Mouse (Mus musculus) spleen, postnatal 14 days (tissue): Measurements from ENCODE around the gene Pidd1.
"Not testable (repeated sequence)": the region's sequence is repeated elsewhere in the genome, so short reads cannot be mapped to it uniquely, and the experiment has no call there.

ENCODE experiments used
- DNase-seq, 2 experiments: peaks; one replicate each; pipeline ENCODE4 v3.0.0; 2021 to 2022; ENCODE audit warnings: low spot score in 2 of 2

The Pidd1 gene

DNA sequence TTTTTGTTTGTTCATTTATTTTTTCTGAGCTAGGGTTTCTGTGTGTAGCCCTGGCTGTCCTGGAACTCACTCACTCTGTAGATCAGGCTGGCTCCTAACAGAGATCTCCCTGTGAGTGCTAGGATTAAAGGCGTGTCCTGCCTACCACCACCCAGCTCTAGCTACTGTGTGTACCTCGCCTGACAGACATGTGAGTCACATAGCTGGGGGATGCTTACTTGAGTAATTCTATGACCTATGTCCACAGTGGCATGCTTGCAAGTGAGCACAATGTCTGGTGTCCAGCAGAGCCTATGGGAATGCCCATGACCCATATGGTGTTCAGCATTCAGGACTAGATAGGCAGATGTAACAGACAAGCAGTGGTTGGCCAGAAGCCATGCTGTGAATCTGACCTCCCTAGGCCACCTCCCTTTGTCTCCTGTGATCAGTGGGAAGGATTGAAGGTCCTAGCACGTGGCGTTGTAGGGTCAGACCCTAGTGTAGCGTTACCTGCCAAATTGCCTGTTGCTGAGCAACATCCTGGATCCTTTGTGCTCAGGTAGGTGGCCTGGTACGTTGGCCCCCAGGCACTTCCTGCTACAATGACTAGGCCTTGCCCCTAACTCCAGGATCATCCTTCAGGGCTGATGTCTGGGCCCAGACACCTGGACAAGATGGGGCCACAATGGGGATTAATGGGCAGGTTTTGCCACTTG lies 27.5 kb downstream of the Pidd1 start:
- DNase-seq, result no peak

DNA sequence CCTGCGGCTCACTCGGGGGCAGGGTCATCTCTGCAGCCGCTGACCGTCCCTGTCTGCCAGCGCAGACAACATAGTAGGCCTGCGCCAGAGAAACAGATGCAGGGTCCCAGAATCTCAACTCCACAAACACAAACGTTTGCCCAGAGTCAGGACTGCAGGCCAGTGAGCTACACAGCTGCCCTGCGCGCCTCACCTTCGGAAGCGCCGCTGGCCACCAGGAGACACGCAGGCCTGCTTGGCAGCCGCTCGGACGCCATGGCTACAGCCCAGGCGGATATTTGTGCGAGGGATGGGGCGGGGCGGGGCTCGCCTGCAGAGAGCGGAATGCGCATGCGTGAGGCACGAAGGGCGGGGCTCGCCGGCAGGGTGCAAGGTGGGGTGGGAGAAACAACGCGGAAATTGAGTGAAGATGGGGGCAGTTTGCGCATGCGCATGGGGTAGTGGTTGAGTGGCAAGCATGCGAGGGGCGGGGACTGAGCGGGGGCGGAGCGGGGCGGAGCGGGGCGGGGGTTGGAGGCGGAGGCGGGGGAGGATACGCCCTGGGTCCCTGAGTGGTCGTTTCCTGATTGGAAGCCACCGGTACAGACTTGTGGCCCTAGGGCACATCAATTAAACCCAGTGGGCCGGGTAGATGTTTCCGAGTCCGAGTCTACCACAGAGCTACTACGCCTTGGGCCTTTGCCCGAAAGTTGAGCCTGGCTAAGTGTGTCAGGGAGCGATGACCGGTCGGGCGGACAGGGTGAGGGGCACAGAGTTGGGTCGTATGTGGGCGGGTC lies 29.8 kb downstream of the Pidd1 start, which contains the start of gene Gatd1:
Gene Gatd1 (minus strand): TSS at position 328 of the 776 bp plus-strand sequence.
- peak; percentile 99 to 100 for DNase-seq

DNA sequence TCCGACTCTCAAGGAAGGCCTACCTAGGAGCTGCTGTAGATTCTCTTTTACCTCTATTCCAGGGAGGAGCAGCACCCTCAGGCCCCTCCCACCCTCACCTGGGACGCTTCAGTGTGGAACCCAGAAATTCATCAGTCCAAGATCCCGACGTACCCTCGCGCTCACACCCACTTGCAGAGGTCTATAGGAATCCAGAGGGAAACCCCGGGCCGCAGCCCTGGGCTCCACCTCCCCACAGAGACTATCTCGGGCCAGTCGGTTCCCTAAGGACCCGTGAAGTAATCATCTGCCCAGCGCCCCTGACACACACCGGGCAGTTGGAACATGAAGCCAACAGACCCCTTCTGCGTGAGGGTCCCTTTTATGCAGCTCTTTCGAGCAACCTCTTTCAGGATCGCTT lies 30.5 kb downstream of the Pidd1 start:
- DNase-seq, result no peak

DNA sequence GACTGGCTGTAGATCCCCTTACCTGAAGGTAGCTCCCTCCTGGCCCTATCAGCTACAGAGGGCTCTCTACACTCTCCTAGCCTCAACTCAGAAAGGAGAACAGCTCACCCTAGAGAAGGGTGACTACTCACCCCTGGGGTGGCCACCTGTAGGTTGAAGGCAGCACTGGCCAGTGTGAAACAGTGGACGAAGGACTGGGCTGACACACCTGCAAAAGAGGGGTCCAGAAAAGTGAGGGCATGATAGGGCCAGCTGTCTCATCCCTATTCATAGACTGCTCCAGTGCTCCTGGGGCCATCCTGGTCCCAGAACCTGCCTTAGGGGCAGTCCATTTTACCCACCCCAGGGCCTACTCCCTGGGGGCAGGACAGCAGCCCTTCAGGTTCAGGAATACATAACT lies 32.2 kb downstream of the Pidd1 start:
- DNase-seq, result no peak

DNA sequence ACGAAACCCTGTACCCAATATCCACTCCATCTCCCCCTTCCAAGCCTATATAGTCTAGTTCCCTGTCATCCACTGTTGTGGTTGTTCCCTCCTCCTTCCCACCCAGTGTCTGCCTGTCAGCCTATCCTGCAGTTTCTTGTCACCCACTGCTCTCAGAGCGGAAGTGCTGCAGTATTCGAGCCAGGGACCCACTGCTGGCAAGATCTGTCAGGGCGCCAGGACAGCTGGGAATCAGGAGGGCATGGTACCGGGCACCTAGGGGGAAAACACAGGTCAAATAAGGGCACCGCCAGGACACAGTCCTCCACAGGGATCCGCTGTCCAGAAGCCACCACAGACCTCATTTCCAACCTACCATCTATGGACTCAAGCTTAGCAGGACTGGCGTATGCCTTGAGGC lies 33.2 kb downstream of the Pidd1 start:
- no peak for DNase-seq

DNA sequence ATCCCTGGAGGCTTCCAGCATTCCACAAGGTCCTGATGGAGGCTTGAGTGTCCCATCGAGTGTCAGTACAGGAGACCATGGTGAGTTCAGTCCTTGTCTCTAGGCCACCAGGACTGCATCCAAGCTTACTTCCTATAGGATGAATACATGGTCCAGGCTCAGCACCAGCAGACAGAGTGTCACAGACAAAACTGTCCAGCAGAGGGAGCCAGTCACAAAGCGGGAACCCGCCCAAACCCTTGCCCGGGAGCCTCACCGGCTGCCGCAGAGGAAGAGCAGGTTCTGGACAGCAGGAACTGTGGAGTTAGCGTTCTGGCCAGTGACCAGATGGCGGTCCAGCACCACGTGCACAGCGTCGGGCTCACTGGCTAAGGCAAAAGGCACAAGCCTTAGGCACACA lies 35.0 kb downstream of the Pidd1 start:
- DNase-seq, result peak; percentile 74 to 84

DNA sequence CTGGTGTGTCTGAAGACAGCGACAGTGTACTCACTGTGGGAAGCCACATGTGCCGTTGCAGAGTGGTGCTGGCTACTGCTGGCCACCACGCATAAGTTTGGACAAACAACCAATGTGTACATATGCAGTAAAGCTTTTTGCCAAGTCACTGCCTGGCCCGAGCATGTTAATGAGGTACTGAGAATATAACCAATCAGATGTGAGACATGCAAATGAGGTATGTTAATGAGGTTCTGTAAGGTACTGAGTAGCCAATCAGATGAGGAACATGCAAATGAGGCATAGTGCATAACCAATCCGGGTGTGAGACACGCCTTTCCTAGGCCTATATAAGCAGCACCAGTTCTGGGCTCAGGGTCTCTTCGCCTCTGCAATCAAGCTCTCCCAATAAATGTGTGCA lies 36.2 kb downstream of the Pidd1 start:
- not testable (repeated sequence) for DNase-seq

DNA sequence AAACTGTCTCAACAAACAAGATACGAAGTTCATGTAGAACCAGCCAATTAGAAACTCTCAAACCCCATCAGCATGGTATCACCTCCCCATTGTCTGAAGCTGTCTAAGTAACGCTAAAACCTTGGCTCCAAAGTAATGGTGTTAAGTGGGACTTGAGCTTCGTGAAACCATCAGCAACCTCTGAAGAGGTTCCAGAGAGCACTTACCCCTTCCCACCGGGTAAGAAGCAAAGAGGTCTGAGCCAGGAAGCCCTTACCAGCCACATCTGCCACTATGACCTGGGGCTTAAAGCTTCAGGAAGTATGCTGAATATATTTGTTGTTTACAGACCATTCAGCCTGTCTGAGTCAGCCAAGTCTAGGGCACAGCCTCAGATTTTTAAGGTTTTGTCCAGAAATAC lies 38.4 kb downstream of the Pidd1 start:
- DNase-seq, result no peak

DNA sequence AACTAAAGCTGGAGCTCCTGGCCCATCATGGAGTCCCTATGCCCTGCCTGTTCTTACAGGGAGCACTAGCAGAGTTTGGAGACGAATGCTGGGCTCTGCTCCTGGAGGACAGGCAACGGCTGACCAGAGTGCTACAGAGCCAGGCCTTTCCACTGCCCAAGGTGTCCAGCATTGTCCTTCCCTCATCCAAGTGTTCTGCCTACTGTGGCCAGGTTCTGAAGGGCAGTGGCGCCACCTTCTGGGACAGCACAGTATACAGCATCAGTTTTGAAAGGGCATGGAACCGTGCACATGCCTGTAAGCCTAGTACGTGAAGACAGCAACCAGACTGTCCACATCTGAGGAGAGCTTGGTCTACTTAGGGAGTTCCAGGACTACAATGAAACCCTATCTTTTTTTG lies 40.5 kb downstream of the Pidd1 start:
- DNase-seq, result peak; percentile 39 to 56

DNA sequence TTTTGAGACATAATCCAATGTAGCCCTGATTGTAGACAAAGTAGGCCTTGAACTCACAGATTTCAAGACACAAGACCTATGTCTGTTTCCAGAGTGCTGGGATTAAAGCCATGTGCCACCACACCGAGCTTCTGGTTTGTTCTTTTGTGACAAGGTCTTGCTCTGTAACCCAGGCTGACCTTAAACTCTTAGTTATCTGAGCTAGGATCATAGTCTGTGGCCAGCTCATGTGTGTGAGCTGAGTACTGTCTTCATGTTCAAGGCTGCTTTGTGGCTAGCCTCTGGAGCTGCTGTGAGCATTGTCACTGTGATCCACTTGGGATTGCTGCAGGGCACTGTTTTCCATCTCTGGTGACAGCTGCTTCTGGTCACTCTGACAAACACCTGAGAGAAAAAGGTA lies 48.5 kb downstream of the Pidd1 start:
- DNase-seq, result no peak

DNA sequence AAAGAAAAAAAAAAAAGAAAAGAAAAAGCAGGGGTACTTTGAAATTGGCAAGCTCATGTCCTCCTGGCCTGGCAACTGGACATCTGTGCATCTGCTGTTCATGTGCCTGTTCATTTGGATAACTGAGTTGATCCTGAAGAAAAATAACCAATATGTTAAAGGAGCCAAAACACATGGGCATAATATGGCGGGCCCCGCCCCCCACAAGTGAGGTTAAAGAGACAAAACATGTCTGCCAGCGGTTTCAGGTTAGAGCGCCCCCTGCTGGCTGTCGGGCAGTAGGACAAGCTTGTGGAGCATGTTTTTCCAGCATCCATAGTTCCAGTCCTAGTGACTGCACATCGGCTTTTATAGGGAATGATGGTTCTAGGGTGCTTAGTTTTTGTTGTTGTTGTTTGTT lies 49.1 kb downstream of the Pidd1 start:
- peak; percentile 63 to 80 for DNase-seq

DNA sequence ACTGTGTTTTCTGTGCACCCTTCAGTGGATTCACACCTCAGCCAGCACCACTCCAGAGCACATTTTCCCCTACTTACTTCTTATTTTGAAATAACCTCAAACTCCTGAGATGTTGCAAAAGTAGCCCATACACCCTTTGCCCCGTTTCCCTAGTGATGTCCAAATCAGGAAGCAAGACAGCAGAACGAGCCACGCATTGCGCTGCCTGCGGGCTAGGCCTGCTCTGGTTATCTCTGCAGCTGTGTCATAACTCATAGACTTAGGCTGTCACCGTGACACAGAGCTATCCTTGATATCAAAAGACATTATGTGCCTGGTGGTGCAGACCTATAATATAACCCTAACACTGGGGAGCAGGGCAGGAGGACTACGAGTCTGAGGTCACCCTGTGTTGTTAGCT lies 49.7 kb downstream of the Pidd1 start:
- DNase-seq, result no peak

DNA sequence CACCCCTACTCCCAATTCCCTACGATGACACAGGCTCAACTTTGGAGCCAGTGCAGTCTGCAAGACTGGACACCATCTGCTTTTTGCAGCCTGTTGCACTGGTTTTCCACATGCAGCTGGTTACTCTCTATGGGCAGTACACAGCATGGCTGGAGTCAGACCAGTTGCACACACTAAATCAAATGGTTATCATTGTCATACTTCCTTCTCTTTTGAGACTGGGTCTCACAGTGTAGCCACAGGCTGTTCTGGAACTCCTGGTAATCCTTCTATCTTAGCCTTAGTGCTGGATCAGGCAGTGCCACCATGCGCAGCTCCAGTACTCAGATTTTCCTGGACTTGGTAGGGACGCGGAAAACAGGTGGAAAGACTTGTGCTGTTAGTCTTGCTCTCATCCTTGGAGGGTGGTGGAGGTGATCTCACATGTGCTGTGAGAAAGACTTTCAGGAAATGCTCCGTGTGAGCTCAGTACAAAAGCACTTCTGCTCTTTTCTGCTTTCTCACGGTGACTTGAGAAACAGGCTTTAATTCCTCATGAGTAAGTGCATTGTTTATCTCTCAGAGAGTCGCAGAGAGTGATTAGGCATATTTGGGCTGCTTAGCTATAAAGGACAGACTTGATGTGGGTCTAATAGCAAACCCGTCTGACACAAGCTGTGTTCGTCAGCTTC lies 51.1 kb downstream of the Pidd1 start:
- no peak for DNase-seq

DNA sequence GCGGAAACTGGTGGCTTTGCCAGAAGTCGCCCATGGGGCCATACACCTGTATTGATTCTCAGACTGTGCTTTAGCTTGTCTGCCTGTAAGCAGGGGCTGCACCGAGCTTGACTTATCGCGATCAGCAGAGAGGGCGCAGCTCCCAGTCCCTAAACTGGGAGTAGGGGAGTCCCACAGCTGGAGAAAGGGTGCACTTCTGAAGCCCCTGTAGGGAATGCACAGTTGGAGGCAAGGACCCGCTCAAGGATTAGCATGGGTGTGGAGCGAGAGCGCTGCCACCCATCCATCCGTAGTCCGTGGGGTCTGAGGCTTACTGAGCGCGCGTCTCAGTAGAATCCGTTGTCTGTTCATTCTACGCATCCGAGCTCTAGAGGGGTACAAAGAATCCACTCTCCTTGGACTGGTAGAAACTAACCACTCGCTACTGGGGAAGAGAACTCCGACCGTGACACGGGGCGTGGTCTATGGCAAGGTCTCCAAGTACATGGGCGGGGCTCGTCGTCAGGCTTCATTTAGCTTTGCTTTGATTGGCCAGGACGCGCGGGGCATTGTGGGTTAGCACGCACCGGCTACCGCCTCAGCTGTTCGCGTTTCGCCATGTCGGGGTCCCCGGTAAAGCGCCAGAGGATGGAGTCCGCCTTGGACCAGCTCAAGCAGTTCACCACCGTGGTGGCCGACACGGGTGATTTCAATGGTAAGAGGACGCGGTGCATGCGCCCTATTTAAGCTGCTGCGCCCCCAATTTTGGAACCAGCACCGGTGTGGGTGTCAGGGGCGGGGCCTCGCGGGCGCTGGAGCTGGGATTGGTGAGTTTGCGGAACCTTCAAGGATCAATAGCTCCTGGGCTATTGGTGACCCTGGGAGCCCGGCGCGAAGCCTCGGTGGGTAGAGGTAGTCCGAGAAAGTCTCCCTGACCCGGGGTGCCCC lies 51.9 kb downstream of the Pidd1 start, which contains the start of gene Taldo1:
Gene Taldo1 (plus strand): TSS at position 575 of the 927 bp plus-strand sequence.
- DNase-seq, result peak; percentile 95 to 96

DNA sequence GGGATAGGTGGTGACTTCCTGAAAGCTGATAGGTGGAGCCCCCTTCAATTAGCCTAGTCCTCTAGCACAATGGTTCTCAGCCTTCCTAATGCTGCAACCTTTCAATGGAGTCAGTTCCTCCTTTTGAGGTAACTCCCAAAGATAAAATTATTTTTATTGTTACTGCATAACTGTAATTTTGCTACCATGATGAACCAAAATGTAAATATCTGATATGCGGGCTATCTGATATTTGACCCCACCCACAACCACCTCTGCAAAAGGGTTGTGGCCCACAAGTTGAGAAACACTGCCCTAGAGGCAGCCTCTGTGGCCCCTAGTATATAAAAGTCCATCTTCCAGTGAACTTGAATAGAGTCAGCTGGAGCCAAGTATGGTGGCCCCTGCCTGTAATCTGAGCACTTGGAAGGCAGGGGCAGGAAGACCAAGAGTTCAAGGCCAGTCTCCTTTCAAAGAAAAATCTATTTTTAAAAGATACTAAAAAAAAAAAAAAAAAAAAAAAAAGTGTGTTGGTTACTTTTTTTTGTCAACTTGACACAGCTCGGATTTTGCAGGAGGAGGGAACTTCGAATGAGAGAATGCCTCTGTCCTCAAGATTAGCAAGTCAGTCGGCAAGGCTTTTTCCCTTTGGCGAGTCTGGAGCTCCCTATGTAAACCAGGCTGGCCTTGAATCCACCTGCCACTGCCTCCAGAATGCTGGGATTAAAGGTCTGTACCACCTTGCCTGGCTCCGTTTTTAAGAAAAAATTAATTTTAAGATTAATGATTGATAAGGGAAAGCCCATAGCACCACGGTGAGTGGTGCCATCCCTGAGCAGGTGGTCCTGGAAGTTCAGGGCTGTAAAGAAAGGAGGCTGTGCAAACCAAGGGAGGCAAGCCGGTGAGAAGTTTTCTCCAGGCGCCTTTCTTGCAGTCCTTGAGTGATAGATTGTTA lies 53.2 kb downstream of the Pidd1 start:
- DNase-seq, result no peak

DNA sequence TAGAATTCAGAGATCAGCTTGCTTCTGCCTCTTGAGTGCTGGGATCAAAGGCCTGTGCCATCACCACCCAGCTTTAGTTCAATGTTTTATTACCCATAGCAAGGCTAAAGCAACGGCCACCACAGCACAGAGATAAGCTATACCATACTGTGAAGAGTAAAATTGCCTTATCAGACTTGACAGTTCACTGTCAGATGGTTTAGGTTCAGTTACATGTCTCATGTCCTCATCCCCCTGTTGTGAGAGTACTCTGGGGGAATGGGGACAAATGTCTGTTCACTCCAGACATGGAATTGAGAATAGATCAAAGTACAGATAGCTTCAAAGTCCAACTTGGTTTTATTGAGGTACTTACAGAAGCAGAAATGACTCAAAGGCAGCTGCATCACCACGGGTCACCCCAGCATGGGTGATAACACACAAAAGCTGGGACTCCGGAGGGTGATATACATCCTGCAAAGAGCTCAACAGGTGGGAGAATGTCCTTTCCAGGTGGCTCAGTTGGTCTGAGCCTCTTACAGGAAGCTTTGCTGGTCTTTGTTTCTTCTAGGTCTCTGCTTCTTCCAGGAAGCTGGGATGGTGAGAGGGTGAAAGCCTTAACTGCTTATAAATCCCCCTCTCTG lies 55.2 kb downstream of the Pidd1 start:
- DNase-seq, result no peak
